ENCODE assay signal across 20 mouse cellular contexts in genomic region chr6:108237585-108237984, GRCm38 (mm10). TPM values are rescaled to one million over a fixed set of nuclear protein-coding genes. Genes with fewer than 3 reads are reported as not detected.
DNase-seq lines count a peak whose midpoint lies in the region; ATAC-seq lines count a peak whose summit lies in the region.
"Had no signal": no experiment of that assay in that cellular context is flagged by ENCODE, and none has a peak within 500 bp of the region (broad histone marks: within the 10 kb centered on the region; RNA-seq: fewer than 3 reads in every experiment).

No protein-coding gene starts in this region.

- no peak overlapping the region for H3K4me2 ChIP-seq in forebrain, embryonic 13.5 days
- no peak overlapping the region for H3K4me2 ChIP-seq in forebrain, embryonic 12.5 days
- H3K4me2 ChIP-seq in embryonic facial prominence, embryonic 13.5 days, result no peak overlapping the region
- H3K4me2 ChIP-seq: hindbrain, embryonic 13.5 days; liver, embryonic 11.5 days; midbrain, embryonic 13.5 days; neural tube, embryonic 15.5 days had no signal

- peak; percentile 40 to 68 for DNase-seq in layer of hippocampus, adult 18-20 months (ENCODE audit: low spot score in 2 of 2)
- DNase-seq in layer of hippocampus, adult 11-12 months (ENCODE audit: low spot score), result no peak
- no peak for DNase-seq in Muller cell, postnatal 12 days (ENCODE audit: inconsistent ontology term)
- DNase-seq in spleen, postnatal 36 days (ENCODE audit: low spot score in 2 of 2), result no peak
- DNase-seq: adrenal gland, adult 2 months; cerebellum, adult 18-20 months; heart, postnatal 10 days; lung, adult 2 months; lung, postnatal 36 days had no signal

- WGBS in forebrain, embryonic 13.5 days, result 73% methylated on average over 8 of the region's 8 CpGs
- 80% methylated on average over 8 of the region's 8 CpGs for WGBS in forebrain, embryonic 12.5 days
- 34% methylated on average over 8 of the region's 8 CpGs for WGBS in embryonic facial prominence, embryonic 13.5 days

- H3K9me3 ChIP-seq in forebrain, embryonic 13.5 days (replicated peaks), result no peaks in the 10 kb centered on the region
- no peaks in the 10 kb centered on the region for H3K9me3 ChIP-seq in forebrain, embryonic 12.5 days
- H3K9me3 ChIP-seq in embryonic facial prominence, embryonic 13.5 days, result no peaks in the 10 kb centered on the region
- H3K9me3 ChIP-seq: hindbrain, embryonic 13.5 days; midbrain, embryonic 13.5 days; neural tube, embryonic 15.5 days had no signal

- H3K9ac ChIP-seq in forebrain, embryonic 13.5 days, result no peak overlapping the region
- no peak overlapping the region for H3K9ac ChIP-seq in forebrain, embryonic 12.5 days
- H3K9ac ChIP-seq in embryonic facial prominence, embryonic 13.5 days, result no peak overlapping the region
- H3K9ac ChIP-seq: hindbrain, embryonic 13.5 days; midbrain, embryonic 13.5 days; neural tube, embryonic 15.5 days had no signal

- H3K27me3 ChIP-seq in forebrain, embryonic 13.5 days, result no peaks in the 10 kb centered on the region
- H3K27me3 ChIP-seq in forebrain, embryonic 12.5 days, result no peaks in the 10 kb centered on the region
- H3K27me3 ChIP-seq in embryonic facial prominence, embryonic 13.5 days, result no peaks in the 10 kb centered on the region
- H3K27me3 ChIP-seq: hindbrain, embryonic 13.5 days; midbrain, embryonic 13.5 days; neural tube, embryonic 15.5 days had no signal

- peaks cover 44% of the 10 kb centered on the region for H3K4me1 ChIP-seq in forebrain, embryonic 13.5 days
- H3K4me1 ChIP-seq in forebrain, embryonic 12.5 days, result peaks cover 16% of the 10 kb centered on the region
- peaks cover 73% of the 10 kb centered on the region for H3K4me1 ChIP-seq in embryonic facial prominence, embryonic 13.5 days

- H3K27ac ChIP-seq in forebrain, embryonic 13.5 days, result peak overlapping the region; percentile 66
- no peak overlapping the region for H3K27ac ChIP-seq in forebrain, embryonic 12.5 days
- peak overlapping the region; percentile 56; the same call in 1 of the 2 replicates for H3K27ac ChIP-seq in embryonic facial prominence, embryonic 13.5 days
- H3K27ac ChIP-seq: hindbrain, embryonic 13.5 days; midbrain, embryonic 13.5 days; neural tube, embryonic 15.5 days had no signal

- no peaks in the 10 kb centered on the region for H3K36me3 ChIP-seq in forebrain, embryonic 13.5 days (ENCODE audit: poor library complexity, severe bottlenecking)
- H3K36me3 ChIP-seq in forebrain, embryonic 12.5 days (replicated peaks), result no peaks in the 10 kb centered on the region
- H3K36me3 ChIP-seq in embryonic facial prominence, embryonic 13.5 days, result no peaks in the 10 kb centered on the region
- H3K36me3 ChIP-seq: hindbrain, embryonic 13.5 days; midbrain, embryonic 13.5 days; neural tube, embryonic 15.5 days had no signal

- ATAC-seq in forebrain, embryonic 13.5 days, result 0 out of 2 replicates have a peak, but pooled peaks have one; percentile 17
- no peak for ATAC-seq in forebrain, embryonic 12.5 days (ENCODE audit: low FRiP score)
- no peak for ATAC-seq in embryonic facial prominence, embryonic 13.5 days (ENCODE audit: insufficient number of reproducible peaks, insufficient read depth, low FRiP score, low TSS enrichment, low read depth)
- ATAC-seq in megakaryocyte, adult 5-6 weeks (ENCODE audit: poor library complexity, severe bottlenecking), result peak; percentile 49
- ATAC-seq: intestine, embryonic 16.5 days; midbrain, embryonic 13.5 days had no signal

- no peak overlapping the region for H3K4me3 ChIP-seq in forebrain, embryonic 13.5 days
- H3K4me3 ChIP-seq in forebrain, embryonic 12.5 days (replicated peaks), result no peak overlapping the region
- no peak overlapping the region for H3K4me3 ChIP-seq in embryonic facial prominence, embryonic 13.5 days
- H3K4me3 ChIP-seq: erythroblast, embryonic 14.5 days; hindbrain, embryonic 13.5 days; midbrain, embryonic 13.5 days; myocyte; neural tube, embryonic 15.5 days had no signal

RNA-seq across cellular contexts. Expression of gene Itpr1, which starts 24.7 kb away (rescaled TPM):
- polyA plus RNA-seq in forebrain, embryonic 13.5 days (2015; fragmentation: Nextera tagmentation; extraction: Ambion mirVana), result 5.7 and 6.9 TPM in 2 replicates
- 10.2 and 10.6 TPM in 2 replicates for polyA plus RNA-seq in forebrain, embryonic 12.5 days (2016; fragmentation: Nextera tagmentation; extraction: Ambion mirVana)
- total RNA-seq in layer of hippocampus, adult 18-20 months (2021), result 100 to 1,000 TPM; 338 to 347 TPM
- 7.8 and 11.2 TPM in 2 replicates for polyA plus RNA-seq in embryonic facial prominence, embryonic 13.5 days (2015; fragmentation: Nextera tagmentation; extraction: Ambion mirVana)
- 51.2 and 55.7 TPM in 2 replicates for total RNA-seq in megakaryocyte, adult 5-6 weeks (2015)
- 127 and 135 TPM in 2 replicates for total RNA-seq in megakaryocyte, adult 5-6 weeks (2017)

RNA-seq across cellular contexts. Expression of gene Sumf1, which starts 52.2 kb away (rescaled TPM):
- 12.6 and 13.6 TPM in 2 replicates for polyA plus RNA-seq in forebrain, embryonic 13.5 days (2015; fragmentation: Nextera tagmentation; extraction: Ambion mirVana)
- polyA plus RNA-seq in forebrain, embryonic 12.5 days (2016; fragmentation: Nextera tagmentation; extraction: Ambion mirVana), result 17.0 and 17.1 TPM in 2 replicates
- total RNA-seq in layer of hippocampus, adult 18-20 months (2021), result 10 to 100 TPM; 22.3 to 24.2 TPM
- 22.3 and 23.2 TPM in 2 replicates for polyA plus RNA-seq in embryonic facial prominence, embryonic 13.5 days (2015; fragmentation: Nextera tagmentation; extraction: Ambion mirVana)
- 43.7 and 48.2 TPM in 2 replicates for total RNA-seq in megakaryocyte, adult 5-6 weeks (2015)
- total RNA-seq in megakaryocyte, adult 5-6 weeks (2017), result 44.8 and 49.1 TPM in 2 replicates

Comparison
In these comparisons a context has a peak if more than half of its experiments do, and no peak if none do; other contexts are left out.
1. ATAC-seq: peak in forebrain, embryonic 13.5 days (single experiment) and megakaryocyte, adult 5-6 weeks (single experiment); none in forebrain, embryonic 12.5 days (single experiment) and embryonic facial prominence, embryonic 13.5 days (single experiment).
2. DNase-seq: peak in layer of hippocampus, adult 18-20 months (2 of 2); none in layer of hippocampus, adult 11-12 months (single experiment), Muller cell, postnatal 12 days (single experiment) and spleen, postnatal 36 days (0 of 2).